Mouse (Mus musculus) forebrain, postnatal 0 days (tissue): ENCODE measurements around the gene Copg2. TPM values are rescaled to one million over a fixed set of nuclear protein-coding genes. Genes with fewer than 3 reads are reported as not detected.
A peak's percentile ranks its signal among the peaks of the same experiment; 100 is the strongest.

Source experiments
- ATAC-seq: fragments of 200-750 bp; cut with Nextera tagmentation; 2 replicates; pipeline ENCODE4 v1.8.0; 2017; ENCODE audit warnings: mild to moderate bottlenecking, moderate library complexity
- DNase-seq: peaks from one replicate; pipeline ENCODE4 v3.0.0-alpha.2; 2015
- H3K27ac ChIP-seq: fragments of 300-500 bp; sonication (generic); 2 replicates; pipeline ENCODE4 v1.5.1; 2014; ENCODE audit warnings: low read depth, mild to moderate bottlenecking, antibody characterized with exemption, low read length, moderate library complexity, mixed read lengths
- H3K27me3 ChIP-seq: fragments of 300-500 bp; sonication (generic); 2 replicates; pipeline ENCODE4 v1.6.1; 2014; ENCODE audit warnings: mild to moderate bottlenecking, low read length, mixed read lengths; ENCODE audit not compliant: insufficient read depth
- H3K36me3 ChIP-seq: fragments of 300-500 bp; sonication (generic); 2 replicates; pipeline ENCODE4 v1.6.1; 2014; ENCODE audit warnings: mild to moderate bottlenecking, moderate library complexity; ENCODE audit not compliant: insufficient read depth
- H3K4me1 ChIP-seq: fragments of 300-500 bp; sonication (generic); 2 replicates; pipeline ENCODE4 v1.6.1; 2014; ENCODE audit warnings: antibody characterized with exemption; ENCODE audit not compliant: insufficient read depth
- H3K4me2 ChIP-seq: fragments of 300-500 bp; sonication (generic); 2 replicates; pipeline ENCODE4 v1.6.1; 2014; ENCODE audit warnings: low read depth, mild to moderate bottlenecking, moderate library complexity
- H3K4me3 ChIP-seq: fragments of 300-500 bp; sonication (generic); 2 replicates; pipeline ENCODE4 v1.5.1; 2014; ENCODE audit warnings: low read depth, low read length, mixed read lengths
- H3K9ac ChIP-seq: fragments of 300-500 bp; sonication (generic); 2 replicates; pipeline ENCODE4 v1.6.1; 2014; ENCODE audit warnings: mild to moderate bottlenecking
- H3K9me3 ChIP-seq: fragments of 300-500 bp; sonication (generic); 2 replicates; pipeline ENCODE4 v1.6.1; 2016; ENCODE audit warnings: low read length
- CTCF ChIP-seq: sonication (generic); IDR thresholded peaks from 2 replicates; pipeline ENCODE4 v1.5.1; 2016; ENCODE audit warnings: antibody characterized with exemption, control low read depth, low read depth
- WGBS: fragments of 180-500 bp; shearing (Covaris S2); extraction: QIAGEN DNeasy Blood & Tissue Kit; methylation state at CpG from one replicate; pipeline ENCODE4 v1.1.7; 2014; 5-methylcytosine and 5-hydroxymethylcytosine counted together
- polyA plus RNA-seq: library from polyadenylated mRNA; unstranded; fragments of >200 nt; fragmentation: Nextera tagmentation; extraction: Ambion mirVana; gene quantifications from 2 replicates; pipeline ENCODE4 v1.2.1, GENCODE M21; 2015
- total RNA-seq: library from RNA; depleted of rRNA; stranded (reverse); fragments of >200 nt; gene quantifications from 2 replicates; pipeline ENCODE4 v1.2.3, GENCODE M21; 2014

Gene Copg2
- total and polyA plus RNA-seq, 2 experiments from 2014 or later: 24.1 to 73.0 TPM

DNA sequence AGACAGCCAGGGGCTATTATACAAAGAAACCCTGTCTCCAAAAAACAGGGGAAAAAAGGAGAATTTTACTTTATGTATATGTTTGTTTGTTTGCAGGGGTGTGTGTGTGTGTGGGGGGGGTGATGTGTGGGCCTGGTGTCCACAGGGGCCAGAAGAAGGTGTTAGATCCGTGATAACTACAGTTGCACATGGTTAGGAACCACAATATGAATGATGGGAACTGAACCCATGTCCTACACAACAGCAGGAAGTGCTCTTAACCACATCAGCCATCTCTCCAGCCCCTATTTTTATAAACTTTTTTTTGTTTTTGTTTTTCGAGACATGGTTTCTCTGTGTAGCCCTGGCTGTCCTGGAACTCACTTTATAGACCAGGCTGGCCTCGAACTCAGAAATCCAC lies 11.7 kb downstream of the Copg2 start:
- no peak overlapping the region for H3K4me2 ChIP-seq
- no peaks in the 10 kb centered on the region for H3K4me1 ChIP-seq
- H3K27me3 ChIP-seq: no peaks in the 10 kb centered on the region
- no peak overlapping the region for H3K27ac ChIP-seq
- no peak for ATAC-seq
- no peak for DNase-seq
- 93% methylated on average over 3 of the region's 3 CpGs for WGBS
- peaks cover 14% of the 10 kb centered on the region; the same call in 1 of the 2 replicates for H3K36me3 ChIP-seq
- H3K9me3 ChIP-seq: no peaks in the 10 kb centered on the region
- no peak overlapping the region for H3K4me3 ChIP-seq
- no peak for TF ChIP-seq CTCF
- H3K9ac ChIP-seq: no peak overlapping the region

DNA sequence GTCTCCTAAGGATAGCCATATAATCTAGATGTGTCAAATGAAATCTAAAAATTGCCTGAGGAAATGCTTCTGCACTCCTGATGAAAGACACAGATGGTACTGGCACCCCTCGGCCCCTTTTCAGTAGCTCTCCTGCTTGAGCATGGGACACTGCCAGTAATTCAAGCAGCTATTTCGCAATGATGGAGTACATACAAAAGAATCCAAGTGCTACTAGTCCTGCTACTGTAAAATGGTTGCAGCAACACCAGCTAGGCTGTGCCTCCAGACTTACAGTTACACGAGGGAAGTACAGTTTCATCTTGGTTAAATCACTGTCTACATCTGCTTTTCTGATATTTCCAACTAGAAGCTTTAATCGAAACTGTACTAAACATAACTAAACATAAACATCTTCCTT lies 13.1 kb downstream of the Copg2 start:
- H3K4me2 ChIP-seq: no peak overlapping the region
- DNase-seq: peak; percentile 19
- H3K27ac ChIP-seq: no peak overlapping the region
- peak; percentile 20; the same call in 1 of the 2 replicates for ATAC-seq
- no peaks in the 10 kb centered on the region for H3K4me1 ChIP-seq
- TF ChIP-seq CTCF: no peak
- 57% methylated on average over 4 of the region's 4 CpGs for WGBS
- H3K4me3 ChIP-seq: no peak overlapping the region
- no peaks in the 10 kb centered on the region for H3K9me3 ChIP-seq
- H3K27me3 ChIP-seq: no peaks in the 10 kb centered on the region
- peaks cover 16% of the 10 kb centered on the region; the same call in 1 of the 2 replicates for H3K36me3 ChIP-seq
- no peak overlapping the region for H3K9ac ChIP-seq

DNA sequence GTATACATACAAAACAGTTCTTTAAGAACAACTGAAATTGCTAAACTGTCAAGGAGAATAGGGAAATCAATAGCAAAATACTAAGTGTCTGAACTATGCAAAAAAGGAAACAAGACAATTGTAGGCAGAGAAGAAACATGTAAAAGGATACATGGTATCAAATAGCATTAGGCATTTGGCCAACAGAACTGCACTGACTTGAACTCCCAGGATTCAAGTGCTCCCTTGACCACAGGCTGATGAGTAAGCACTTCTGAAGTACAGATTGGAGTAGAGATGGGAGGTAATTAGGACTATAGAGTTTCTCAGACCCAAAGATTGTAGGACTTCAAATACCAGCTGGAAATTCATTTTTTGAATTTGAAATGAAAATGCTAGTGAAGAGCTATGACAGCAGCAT lies 19.9 kb downstream of the Copg2 start:
- Histone ChIP-seq H3K9ac (no peak overlapping the region), H3K27ac (no peak overlapping the region), H3K9me3 (no peaks in the 10 kb centered on the region), H3K36me3 (peaks cover 8% of the 10 kb centered on the region; the same call in 1 of the 2 replicates), H3K4me2 (no peak overlapping the region), H3K27me3 (no peaks in the 10 kb centered on the region), H3K4me3 (no peak overlapping the region), H3K4me1 (no peaks in the 10 kb centered on the region)
- ATAC-seq (no peak), DNase-seq (no peak)
- TF ChIP-seq CTCF: no peak

DNA sequence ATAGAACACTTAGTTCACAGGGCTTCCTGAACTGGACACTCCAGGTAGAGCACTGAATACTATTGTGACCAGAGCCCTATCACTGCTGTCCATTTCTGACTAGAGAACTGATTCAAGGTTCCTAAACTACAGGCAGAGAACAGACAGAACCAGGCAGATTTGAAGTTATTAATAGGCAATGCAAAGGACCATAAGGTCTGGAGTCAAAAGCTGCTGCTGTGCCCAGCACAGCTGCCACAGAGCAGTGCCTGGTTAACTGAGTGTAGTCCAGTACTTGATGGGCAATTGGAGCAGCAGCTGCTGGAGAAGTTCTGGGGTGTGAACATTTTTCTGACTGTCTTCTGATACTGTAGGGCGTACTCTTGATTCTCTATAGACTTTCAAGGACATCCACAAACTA lies 30.1 kb downstream of the Copg2 start:
- ATAC-seq (no peak), DNase-seq (no peak)
- H3K9me3 ChIP-seq: no peaks in the 10 kb centered on the region
- no peaks in the 10 kb centered on the region for H3K36me3 ChIP-seq
- no peak overlapping the region for H3K27ac ChIP-seq
- no peak overlapping the region for H3K4me2 ChIP-seq
- no peak overlapping the region for H3K4me3 ChIP-seq
- H3K27me3 ChIP-seq: no peaks in the 10 kb centered on the region
- H3K4me1 ChIP-seq: no peaks in the 10 kb centered on the region
- WGBS: 95% methylated on average over 1 of the region's 1 CpGs
- TF ChIP-seq CTCF: no peak
- H3K9ac ChIP-seq: no peak overlapping the region

DNA sequence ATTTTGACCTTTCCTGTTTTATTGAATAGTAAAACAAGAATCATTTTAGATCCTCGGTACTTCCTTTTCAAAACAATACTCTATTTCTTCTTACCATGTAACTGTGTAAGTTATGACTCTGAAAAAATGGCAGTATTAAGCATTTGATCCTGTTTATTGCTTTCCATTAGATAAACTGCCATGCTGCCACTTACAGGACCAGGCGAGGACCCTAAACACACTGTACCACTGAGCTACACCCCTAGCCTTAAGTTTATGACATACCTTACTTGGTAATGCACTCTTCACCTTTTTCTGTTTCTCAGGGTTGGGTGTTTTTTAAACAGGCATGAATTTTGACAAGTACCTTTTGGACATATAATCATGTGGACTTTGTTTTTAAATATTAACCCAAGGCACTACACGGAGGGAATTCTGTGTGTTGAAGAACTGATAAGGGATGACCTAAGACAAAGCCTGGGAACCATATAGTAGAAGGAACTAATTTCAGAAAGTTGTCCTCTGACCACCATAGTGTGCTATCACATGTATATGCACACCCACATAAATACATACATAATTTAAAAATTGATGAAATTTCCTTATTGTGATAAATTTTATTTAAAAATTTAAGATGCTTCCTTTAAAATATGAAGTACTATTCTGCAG lies 31.4 kb downstream of the Copg2 start:
- Histone ChIP-seq H3K4me2 (no peak overlapping the region), H3K4me1 (no peaks in the 10 kb centered on the region), H3K4me3 (no peak overlapping the region), H3K9me3 (no peaks in the 10 kb centered on the region), H3K27me3 (no peaks in the 10 kb centered on the region), H3K27ac (no peak overlapping the region), H3K9ac (no peak overlapping the region), H3K36me3 (no peaks in the 10 kb centered on the region)
- 91% methylated on average over 3 of the region's 3 CpGs for WGBS
- DNase-seq (no peak), ATAC-seq (no peak)
- no peak for TF ChIP-seq CTCF

DNA sequence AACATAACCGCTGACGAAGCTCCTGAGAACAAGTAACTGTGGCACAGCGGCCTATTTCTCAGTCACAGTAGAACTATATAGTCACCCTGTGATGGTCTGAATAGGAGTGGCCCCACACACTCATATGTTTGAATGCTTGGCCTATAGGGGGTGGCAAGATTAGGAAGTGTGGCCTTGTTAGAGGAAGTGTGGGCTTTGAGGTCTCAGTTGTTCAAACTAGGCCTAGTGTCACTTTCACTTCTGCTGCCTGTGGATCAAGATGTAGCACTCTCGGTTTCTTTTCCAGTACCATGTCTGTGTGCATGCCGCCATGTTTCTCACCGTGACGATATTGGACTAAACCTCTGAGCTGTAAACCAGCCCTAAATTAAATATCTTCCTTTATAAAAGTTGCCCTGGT lies 40.6 kb downstream of the Copg2 start:
- DNase-seq (no peak), ATAC-seq (no peak)
- H3K27me3 ChIP-seq: no peaks in the 10 kb centered on the region
- H3K4me2 ChIP-seq: no peak overlapping the region
- H3K27ac ChIP-seq: no peak overlapping the region
- H3K9me3 ChIP-seq: no peaks in the 10 kb centered on the region
- TF ChIP-seq CTCF: no peak
- H3K4me1 ChIP-seq: no peaks in the 10 kb centered on the region
- WGBS: 98% methylated on average over 7 of the region's 7 CpGs
- no peak overlapping the region for H3K9ac ChIP-seq
- peaks cover 4% of the 10 kb centered on the region for H3K36me3 ChIP-seq
- no peak overlapping the region for H3K4me3 ChIP-seq

DNA sequence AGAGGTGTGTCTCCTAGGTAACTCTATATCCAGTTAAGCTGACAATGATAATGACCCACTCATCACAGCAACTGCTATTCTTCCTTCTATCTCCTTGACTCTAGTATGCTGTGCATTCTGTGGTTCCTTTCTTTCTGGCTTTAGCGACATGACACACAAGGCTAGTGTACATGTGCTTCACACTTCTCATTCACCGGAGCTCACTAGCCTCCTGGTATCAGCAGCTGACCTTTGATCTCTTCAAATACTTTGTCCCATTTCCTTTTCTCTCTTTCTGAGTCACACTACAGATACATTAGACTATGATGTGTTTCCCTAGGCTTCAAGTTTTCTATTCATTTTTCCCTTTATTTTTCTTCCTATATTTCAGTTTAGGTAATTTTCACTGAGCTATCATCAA lies 41.4 kb downstream of the Copg2 start:
- H3K4me2 ChIP-seq: no peak overlapping the region
- no peak overlapping the region for H3K4me3 ChIP-seq
- no peak for DNase-seq
- 97% methylated on average over 2 of the region's 2 CpGs for WGBS
- H3K9me3 ChIP-seq: no peaks in the 10 kb centered on the region
- TF ChIP-seq CTCF: no peak
- H3K36me3 ChIP-seq: peaks cover 4% of the 10 kb centered on the region
- ATAC-seq: no peak
- no peaks in the 10 kb centered on the region for H3K4me1 ChIP-seq
- H3K27me3 ChIP-seq: no peaks in the 10 kb centered on the region
- H3K27ac ChIP-seq: no peak overlapping the region
- H3K9ac ChIP-seq: no peak overlapping the region

DNA sequence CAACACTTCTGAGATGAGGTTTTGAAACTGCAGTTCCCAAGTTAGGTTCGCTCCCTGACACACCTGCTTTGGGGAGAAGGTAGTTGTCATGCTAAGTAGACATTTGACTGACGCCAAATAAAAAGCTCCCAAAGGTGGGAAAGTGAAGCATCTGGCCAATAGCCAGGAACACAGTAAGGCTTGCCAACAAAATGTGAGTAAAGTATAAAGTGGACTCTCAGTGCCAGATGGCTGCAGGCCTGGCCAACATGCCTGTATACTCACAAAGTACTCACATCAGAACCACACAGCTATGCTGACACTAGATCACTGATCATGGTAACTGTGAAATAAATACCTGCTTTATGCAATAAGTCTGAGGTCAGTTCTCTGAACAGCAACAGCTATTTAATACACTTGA lies 46.8 kb downstream of the Copg2 start:
- Histone ChIP-seq H3K4me3 (no peak overlapping the region), H3K9me3 (no peaks in the 10 kb centered on the region), H3K27ac (no peak overlapping the region), H3K4me2 (no peak overlapping the region), H3K9ac (no peak overlapping the region), H3K27me3 (no peaks in the 10 kb centered on the region), H3K4me1 (no peaks in the 10 kb centered on the region), H3K36me3 (peaks cover 4% of the 10 kb centered on the region; the same call in 1 of the 2 replicates)
- no peak for TF ChIP-seq CTCF
- no peak for ATAC-seq
- 41% methylated on average over 2 of the region's 2 CpGs for WGBS
- no peak for DNase-seq
